Mouse (Mus musculus): ENCODE data around the gene Fbxw2. TPM values are rescaled to one million over a fixed set of nuclear protein-coding genes. Genes with fewer than 3 reads are reported as not detected.
"Not testable (repeated sequence)": the region's sequence is repeated elsewhere in the genome, so short reads cannot be mapped to it uniquely, and the experiment has no call there.

The Fbxw2 gene
- polyA plus RNA-seq, 1 experiment, result 71.0 TPM

DNA sequence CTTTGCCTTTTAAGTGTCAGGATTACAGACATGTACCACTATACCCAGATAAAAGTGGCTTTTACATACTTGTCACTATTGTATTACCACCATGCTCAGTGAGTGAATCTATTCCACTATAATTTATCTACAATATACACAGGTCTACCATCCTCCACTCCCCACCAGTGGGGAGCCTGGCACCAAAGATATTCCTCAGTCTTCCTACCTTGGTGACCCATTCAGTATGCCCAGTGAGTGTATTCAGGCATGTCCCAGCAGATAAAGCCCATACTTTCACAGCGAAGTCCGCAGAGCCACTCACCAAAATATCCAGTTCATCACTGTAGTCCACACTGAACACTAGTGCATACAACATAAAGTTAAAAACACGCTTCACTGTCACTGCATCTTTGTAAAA lies 15.3 kb downstream of the Fbxw2 start:
- DNase-seq (ENCODE audit: low spot score), result no peak

DNA sequence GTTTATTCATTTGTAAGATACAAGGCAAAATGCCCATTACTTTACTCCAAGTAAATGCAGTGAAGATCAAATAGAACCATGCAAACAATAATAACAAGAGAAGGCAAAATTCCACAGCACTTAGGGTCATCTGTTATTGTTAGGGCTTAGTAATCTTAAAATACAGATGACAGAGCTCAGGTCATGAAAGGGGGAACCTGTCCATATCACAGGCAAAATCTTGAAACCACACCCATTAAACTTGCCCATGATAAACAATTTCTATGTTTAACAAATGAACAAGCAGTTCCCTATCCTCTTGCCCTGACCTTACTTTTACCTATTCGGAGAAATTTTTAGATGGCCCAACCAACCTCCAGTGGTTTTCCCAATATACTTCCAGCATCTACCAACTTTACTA lies 16.5 kb downstream of the Fbxw2 start:
- DNase-seq (ENCODE audit: low spot score), result no peak

- DNase-seq (ENCODE audit: low spot score), result no peak
Measured at GRCm38 (mm10) chr2:34808057-34808456, 18.1 kb downstream of the Fbxw2 start.

- DNase-seq (ENCODE audit: low spot score), result no peak
Measured at GRCm38 (mm10) chr2:34805364-34805950, 20.7 kb downstream of the Fbxw2 start.

DNA sequence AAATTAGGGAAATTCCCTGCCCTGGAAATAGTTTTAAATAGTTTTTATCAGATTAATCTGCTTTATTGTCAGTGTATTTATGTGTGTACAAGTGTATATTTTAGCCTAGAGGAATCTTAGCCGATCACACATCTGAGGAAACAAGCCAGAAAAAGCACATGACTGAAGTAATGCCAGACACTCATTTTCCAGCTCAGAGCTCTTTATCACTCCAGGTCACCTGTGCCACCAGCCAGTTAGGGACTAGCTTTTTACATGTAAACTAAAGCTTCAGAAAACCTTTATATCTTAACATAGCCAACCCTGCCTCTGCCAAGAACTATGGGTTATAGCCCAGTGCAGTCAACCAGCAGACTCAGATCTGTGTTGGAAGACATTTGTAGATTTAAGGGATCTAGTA lies 21.3 kb downstream of the Fbxw2 start:
- DNase-seq (ENCODE audit: low spot score), result no peak

DNA sequence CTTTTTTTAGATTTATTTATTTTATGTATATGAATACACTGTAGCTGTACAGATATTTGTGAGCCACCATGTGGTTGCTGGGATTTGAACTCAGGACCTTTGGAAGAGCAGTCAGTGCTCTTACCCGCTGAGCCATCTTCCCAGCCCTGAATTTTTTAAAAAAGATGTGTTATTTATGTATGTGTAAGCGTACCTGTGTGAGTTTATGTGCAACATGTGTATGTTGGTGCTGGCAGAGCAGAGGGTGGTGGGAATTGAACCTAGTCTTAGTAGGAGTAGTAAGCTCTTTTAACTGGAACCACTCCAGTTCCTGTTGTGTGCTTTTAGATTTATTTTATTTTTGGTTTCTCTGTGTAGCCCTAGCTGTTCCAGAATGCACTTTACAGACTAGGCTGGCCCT lies 21.9 kb downstream of the Fbxw2 start:
- no peak for DNase-seq (ENCODE audit: low spot score)

GRCm38 (mm10) chr2:34803746-34804145 lies 22.4 kb downstream of the Fbxw2 start:
- no peak for DNase-seq (ENCODE audit: low spot score)

DNA sequence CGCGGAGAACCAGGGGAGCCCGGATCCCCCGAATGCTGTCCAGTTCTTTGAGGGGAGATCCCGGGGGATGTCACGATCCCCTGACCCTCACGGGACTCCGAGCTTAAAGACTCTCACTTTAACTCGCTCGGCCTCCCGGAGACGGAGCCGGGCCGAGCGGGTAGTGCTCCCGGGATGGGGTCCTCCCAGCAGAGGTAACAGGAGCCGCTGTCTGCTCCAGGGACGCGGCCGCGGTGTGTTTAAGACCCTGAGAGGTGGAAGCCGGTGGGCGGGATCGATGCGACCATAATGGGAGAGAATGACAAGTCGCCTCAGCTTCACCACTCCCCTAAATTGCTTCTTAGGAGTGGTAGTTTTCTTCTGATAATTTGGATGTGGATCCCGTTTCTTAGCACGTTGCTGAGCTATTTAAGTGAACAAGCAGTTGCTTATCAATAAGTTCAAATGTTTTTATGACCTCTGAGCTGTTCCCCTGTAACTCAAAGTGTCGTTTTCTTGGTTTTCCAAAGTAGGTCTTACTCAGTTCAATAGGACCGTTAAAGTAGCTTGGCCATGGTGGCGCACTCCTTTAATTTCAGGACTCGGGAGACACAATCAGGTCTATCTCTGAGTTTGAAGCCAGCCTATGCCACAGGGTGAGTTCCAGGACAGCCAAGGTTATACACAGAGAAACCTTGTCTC lies 23.4 kb downstream of the Fbxw2 start:
- not testable (repeated sequence) for DNase-seq (ENCODE audit: low spot score)

GRCm38 (mm10) chr2:34801516-34802482 lies 24.3 kb downstream of the Fbxw2 start:
- peak; percentile 87 for DNase-seq (ENCODE audit: low spot score)

- DNase-seq (ENCODE audit: low spot score), result no peak
Measured at GRCm38 (mm10) chr2:34800371-34800770, 25.7 kb downstream of the Fbxw2 start.

- peak; percentile 56 for DNase-seq (ENCODE audit: low spot score)
Measured at GRCm38 (mm10) chr2:34799357-34800256, 26.5 kb downstream of the Fbxw2 start, which contains the start of gene Rabepk. Rabepk (minus strand) TSS chr2:34799912.

DNA sequence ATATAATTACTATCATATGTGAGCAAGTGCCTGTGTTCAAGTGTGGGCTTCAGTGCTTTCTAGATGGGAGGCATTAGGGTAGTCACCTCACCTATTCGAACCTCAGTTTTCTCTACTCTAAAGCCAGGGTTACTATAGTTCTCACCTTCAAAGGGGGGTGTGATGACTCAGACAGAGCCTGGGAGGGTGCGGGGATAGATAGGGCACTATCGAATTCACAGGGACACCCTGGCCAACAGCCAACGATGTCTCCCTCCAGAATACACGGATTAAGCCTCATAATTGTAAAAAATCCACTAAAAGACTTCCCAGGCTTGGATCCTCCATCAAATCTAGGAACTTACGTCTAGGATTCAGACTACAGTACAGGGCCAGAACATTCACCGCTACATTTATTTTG lies 30.7 kb downstream of the Fbxw2 start:
- no peak for DNase-seq (ENCODE audit: low spot score)

- DNase-seq (ENCODE audit: low spot score), result no peak
Measured at GRCm38 (mm10) chr2:34794511-34794910, 31.6 kb downstream of the Fbxw2 start.

- not testable (repeated sequence) for DNase-seq (ENCODE audit: low spot score)
Measured at GRCm38 (mm10) chr2:34792543-34792942, 33.6 kb downstream of the Fbxw2 start.

GRCm38 (mm10) chr2:34790282-34790681 lies 35.8 kb downstream of the Fbxw2 start:
- DNase-seq (ENCODE audit: low spot score), result no peak

- no peak for DNase-seq (ENCODE audit: low spot score)
Measured at GRCm38 (mm10) chr2:34784085-34784484, 42.0 kb downstream of the Fbxw2 start.

DNA sequence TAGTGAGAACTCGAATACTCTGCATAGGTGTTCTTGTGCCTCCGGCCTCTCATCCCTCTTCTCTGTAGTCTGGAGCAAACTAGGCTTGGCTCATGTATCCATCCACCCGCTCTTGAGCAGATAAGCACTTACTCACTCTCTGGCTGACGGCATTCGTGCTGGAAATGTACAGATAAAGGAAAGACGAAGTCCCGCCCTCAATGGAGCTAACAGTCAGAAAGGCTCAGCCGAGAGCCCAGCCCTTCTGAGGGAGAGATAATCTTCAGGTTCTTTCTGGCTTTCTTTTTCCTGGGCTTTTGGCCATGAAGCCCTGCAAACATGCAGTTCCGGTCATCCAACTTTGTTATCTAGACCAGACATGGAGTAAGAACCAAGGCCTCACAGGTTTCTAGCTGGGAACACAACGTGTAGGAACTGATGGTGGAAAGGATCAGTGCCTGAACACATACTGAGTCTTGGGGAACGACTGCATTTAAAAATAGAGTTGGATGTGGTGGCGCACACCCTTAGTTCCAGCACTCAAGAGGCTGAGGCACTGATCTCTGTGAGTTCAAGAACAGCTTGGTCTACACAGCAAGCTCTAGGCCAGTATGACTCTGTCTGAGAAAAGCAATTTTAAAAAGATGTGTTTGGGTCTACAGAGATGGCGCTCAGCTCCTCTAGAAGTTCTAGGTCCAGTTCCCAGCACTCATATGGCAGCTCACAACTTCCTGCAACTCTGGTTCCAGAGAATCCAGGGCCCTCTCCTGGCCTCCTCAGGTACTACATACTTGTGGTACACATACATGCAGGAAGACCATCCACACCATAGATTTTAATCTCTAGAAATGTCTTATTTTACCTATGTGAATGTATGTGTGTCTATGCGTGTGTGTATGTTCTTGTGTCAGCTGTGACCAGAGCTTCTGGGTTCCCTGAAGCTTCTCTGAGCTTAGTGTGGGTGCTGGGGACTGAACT lies 42.8 kb downstream of the Fbxw2 start:
- DNase-seq (ENCODE audit: low spot score), result no peak

- DNase-seq (ENCODE audit: low spot score), result no peak
Measured at GRCm38 (mm10) chr2:34777237-34777868, 48.8 kb downstream of the Fbxw2 start.

- no peak for DNase-seq (ENCODE audit: low spot score)
Measured at GRCm38 (mm10) chr2:34774493-34774892, 51.6 kb downstream of the Fbxw2 start.

GRCm38 (mm10) chr2:34773673-34774072 lies 52.4 kb downstream of the Fbxw2 start:
- DNase-seq (ENCODE audit: low spot score), result no peak

All from urinary bladder, adult 2 months (tissue).